Mouse (Mus musculus) neural tube, embryonic 15.5 days (tissue): ENCODE measurements around the gene Mrrf. TPM values are rescaled to one million over a fixed set of nuclear protein-coding genes. Genes with fewer than 3 reads are reported as not detected.

Experiments
- ATAC-seq: fragments of 200-750 bp; cut with Nextera tagmentation; 2 replicates; pipeline ENCODE4 v1.8.0; 2017; ENCODE audit warnings: mild to moderate bottlenecking, moderate TSS enrichment, moderate library complexity; ENCODE audit not compliant: low FRiP score
- H3K27ac ChIP-seq: fragments of 300-500 bp; sonication (generic); replicated peaks from 2 replicates; pipeline ENCODE4 v1.5.1; 2015; ENCODE audit warnings: mild to moderate bottlenecking, inconsistent platforms
- H3K27me3 ChIP-seq: fragments of 300-500 bp; sonication (generic); replicated peaks from 2 replicates; pipeline ENCODE4 v1.6.1; 2015; ENCODE audit warnings: inconsistent platforms
- H3K36me3 ChIP-seq: fragments of 300-500 bp; sonication (generic); 2 replicates; pipeline ENCODE4 v1.6.1; 2015; ENCODE audit warnings: inconsistent platforms
- H3K4me1 ChIP-seq: fragments of 300-500 bp; sonication (generic); 2 replicates; pipeline ENCODE4 v1.6.1; 2015; ENCODE audit warnings: inconsistent platforms
- H3K4me2 ChIP-seq: fragments of 300-500 bp; sonication (generic); 2 replicates; pipeline ENCODE4 v1.6.1; 2015; ENCODE audit warnings: inconsistent platforms, mild to moderate bottlenecking, moderate library complexity
- H3K4me3 ChIP-seq: fragments of 300-500 bp; sonication (generic); replicated peaks from 2 replicates; pipeline ENCODE4 v1.5.1; 2015; ENCODE audit warnings: mild to moderate bottlenecking, inconsistent platforms
- H3K9ac ChIP-seq: fragments of 300-500 bp; sonication (generic); replicated peaks from 2 replicates; pipeline ENCODE4 v1.6.1; 2015; ENCODE audit warnings: mild to moderate bottlenecking, inconsistent platforms
- H3K9me3 ChIP-seq: fragments of 300-500 bp; sonication (generic); replicated peaks from 2 replicates; pipeline ENCODE4 v1.6.1; 2016; ENCODE audit warnings: inconsistent platforms
- WGBS: fragments of 180-500 bp; shearing (Covaris S2); methylation state at CpG from one replicate; pipeline ENCODE4 v1.1.7; 2015; ENCODE audit warnings: mixed read lengths; 5-methylcytosine and 5-hydroxymethylcytosine counted together
- polyA plus RNA-seq: library from polyadenylated mRNA; unstranded; fragments of >200 nt; fragmentation: Nextera tagmentation; extraction: Ambion mirVana; gene quantifications from 2 replicates; pipeline ENCODE4 v1.2.1, GENCODE M21; 2015

Gene Mrrf
- polyA plus RNA-seq, 1 experiment from 2014 or later = 20.0 TPM

DNA sequence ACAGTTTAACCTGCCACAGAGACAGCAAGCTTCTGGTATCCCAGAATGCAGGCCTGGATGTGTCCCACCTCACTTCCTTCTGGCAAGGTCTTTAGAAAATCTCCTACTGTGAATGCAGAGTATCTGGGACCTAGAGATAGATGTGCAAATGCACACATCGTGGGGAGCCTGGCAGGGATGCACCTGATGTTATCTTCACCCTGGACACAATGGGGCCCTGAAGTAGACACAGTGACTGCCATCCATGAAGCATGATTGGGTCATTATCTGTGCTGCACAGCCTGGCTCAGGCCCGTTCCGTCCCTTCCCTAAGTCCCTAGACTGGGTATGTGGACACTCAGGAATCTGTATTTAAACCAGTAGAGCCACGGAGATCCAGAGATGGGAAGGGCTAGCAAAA, 68.4 kb downstream of the Mrrf start:
- H3K9ac ChIP-seq = no peak overlapping the region
- peaks cover 25% of the 10 kb centered on the region for H3K4me1 ChIP-seq
- no peaks in the 10 kb centered on the region for H3K9me3 ChIP-seq
- no peaks in the 10 kb centered on the region for H3K36me3 ChIP-seq
- no peak for ATAC-seq
- H3K4me2 ChIP-seq = no peak overlapping the region
- H3K27me3 ChIP-seq = peaks cover 45% of the 10 kb centered on the region
- no peak overlapping the region for H3K4me3 ChIP-seq
- WGBS = 53% methylated on average over 4 of the region's 4 CpGs
- H3K27ac ChIP-seq = no peak overlapping the region

DNA sequence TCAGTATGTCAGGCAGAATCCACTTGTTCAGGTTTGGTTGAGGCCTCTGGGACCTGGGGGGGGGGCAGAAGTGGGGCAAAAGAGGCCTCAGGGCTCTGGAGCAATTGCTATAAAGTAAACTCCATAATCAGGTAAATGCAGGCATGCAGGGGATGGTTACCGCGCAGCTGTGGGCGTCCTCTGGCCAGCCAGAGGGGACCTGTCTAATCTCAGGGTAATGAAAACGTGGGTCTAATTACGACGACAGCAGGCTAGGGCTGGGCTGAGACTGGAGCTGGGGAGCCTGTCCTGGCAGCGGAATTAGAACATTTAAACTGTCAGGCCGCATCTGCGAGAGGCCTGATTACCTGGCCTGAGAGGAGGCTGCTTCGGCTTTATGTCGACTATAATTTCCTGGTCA, 70.9 kb downstream of the Mrrf start:
- 51% methylated on average over 11 of the region's 11 CpGs for WGBS
- peaks cover 30% of the 10 kb centered on the region for H3K4me1 ChIP-seq
- no peak overlapping the region for H3K27ac ChIP-seq
- no peak overlapping the region for H3K4me2 ChIP-seq
- H3K27me3 ChIP-seq = peaks cover 45% of the 10 kb centered on the region
- no peaks in the 10 kb centered on the region for H3K36me3 ChIP-seq
- H3K9me3 ChIP-seq = no peaks in the 10 kb centered on the region
- no peak overlapping the region for H3K4me3 ChIP-seq
- no peak overlapping the region for H3K9ac ChIP-seq
- no peak for ATAC-seq

DNA sequence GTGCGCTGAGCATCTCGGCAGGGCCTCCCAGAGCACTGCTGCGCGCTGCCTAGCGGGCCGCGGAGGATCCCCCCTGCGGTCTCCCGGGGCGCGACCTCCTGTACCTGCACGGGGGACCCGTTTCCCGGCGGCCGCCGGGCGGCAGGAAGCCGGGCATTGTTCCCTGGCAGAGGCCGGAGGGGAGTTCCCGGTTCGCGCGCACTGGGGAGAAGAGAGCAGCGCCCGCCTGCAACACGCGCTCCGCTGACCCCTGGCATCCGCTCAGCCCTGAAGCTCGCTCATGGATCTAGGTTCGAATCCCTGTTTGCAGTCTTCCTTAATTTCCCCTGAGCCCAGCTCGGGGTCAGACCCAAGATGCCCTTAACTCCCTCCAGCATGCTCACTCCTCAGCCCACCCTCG, 74.6 kb downstream of the Mrrf start:
- no peaks in the 10 kb centered on the region for H3K36me3 ChIP-seq
- no peaks in the 10 kb centered on the region for H3K9me3 ChIP-seq
- H3K4me1 ChIP-seq = peaks cover 17% of the 10 kb centered on the region; the same call in 1 of the 2 replicates
- no peak overlapping the region for H3K27ac ChIP-seq
- 3% methylated on average over 28 of the region's 34 CpGs for WGBS
- peak overlapping the region; percentile 44 for H3K4me2 ChIP-seq
- no peak for ATAC-seq
- H3K9ac ChIP-seq = no peak overlapping the region
- peaks cover 44% of the 10 kb centered on the region for H3K27me3 ChIP-seq
- peak overlapping the region; percentile 18; the same call in 1 of the 2 replicates for H3K4me3 ChIP-seq

GRCm38 (mm10) chr2:36211785-36212184, 75.6 kb downstream of the Mrrf start:
- no peaks in the 10 kb centered on the region for H3K36me3 ChIP-seq
- H3K4me2 ChIP-seq = no peak overlapping the region
- H3K27ac ChIP-seq = no peak overlapping the region
- no peak overlapping the region for H3K9ac ChIP-seq
- H3K27me3 ChIP-seq = peaks cover 44% of the 10 kb centered on the region
- H3K4me3 ChIP-seq = no peak overlapping the region
- no peak for ATAC-seq
- no peaks in the 10 kb centered on the region for H3K9me3 ChIP-seq
- 19% methylated on average over 7 of the region's 7 CpGs for WGBS
- peaks cover 17% of the 10 kb centered on the region; the same call in 1 of the 2 replicates for H3K4me1 ChIP-seq

DNA sequence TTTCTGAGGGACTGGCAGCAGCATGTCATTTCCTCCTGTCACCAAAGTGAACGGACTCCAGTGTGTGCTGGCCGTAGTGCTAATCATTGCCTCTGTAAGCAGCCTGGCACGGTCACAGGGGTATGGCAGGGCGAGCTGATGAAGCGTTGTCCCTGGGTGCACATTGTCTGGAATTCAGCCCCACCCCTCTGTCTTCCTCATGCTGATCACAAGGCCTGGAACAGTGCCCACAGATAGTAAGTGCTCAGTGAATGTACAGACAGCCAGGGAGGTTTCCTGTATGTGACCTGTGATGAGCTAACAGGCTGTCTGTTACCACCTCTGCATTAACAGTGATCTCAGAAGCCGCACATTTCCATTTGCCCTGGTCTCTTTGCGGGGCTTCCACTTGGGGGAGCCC, 76.9 kb downstream of the Mrrf start:
- peaks cover 17% of the 10 kb centered on the region; the same call in 1 of the 2 replicates for H3K4me1 ChIP-seq
- peaks cover 44% of the 10 kb centered on the region for H3K27me3 ChIP-seq
- H3K27ac ChIP-seq = no peak overlapping the region
- H3K4me2 ChIP-seq = no peak overlapping the region
- no peaks in the 10 kb centered on the region for H3K36me3 ChIP-seq
- H3K4me3 ChIP-seq = no peak overlapping the region
- no peak overlapping the region for H3K9ac ChIP-seq
- H3K9me3 ChIP-seq = no peaks in the 10 kb centered on the region
- ATAC-seq = no peak
- 52% methylated on average over 7 of the region's 7 CpGs for WGBS

DNA sequence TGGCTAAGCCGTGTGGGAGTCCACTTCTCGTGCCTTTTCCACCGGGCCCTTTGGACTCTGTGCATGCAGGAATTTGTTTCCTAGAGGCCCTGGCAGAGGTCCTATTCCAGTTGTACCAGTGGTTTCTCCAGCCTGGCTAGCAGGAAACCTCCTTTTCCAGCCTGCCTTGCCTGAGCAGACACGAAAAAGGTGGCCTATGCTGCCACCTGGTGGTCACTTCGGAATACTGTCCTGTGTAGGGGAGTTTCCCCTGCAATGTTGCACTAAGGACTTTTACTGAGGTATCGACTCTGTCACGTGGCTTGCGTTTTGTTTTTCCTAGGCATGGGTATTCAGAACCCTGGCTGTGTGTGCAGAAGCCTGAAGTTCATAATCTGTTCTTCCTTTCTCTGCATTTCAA, 77.8 kb downstream of the Mrrf start:
- Histone ChIP-seq H3K9ac (no peak overlapping the region), H3K27ac (no peak overlapping the region), H3K4me2 (peak overlapping the region; percentile 32; the same call in 1 of the 2 replicates), H3K36me3 (no peaks in the 10 kb centered on the region), H3K4me1 (peaks cover 17% of the 10 kb centered on the region; the same call in 1 of the 2 replicates), H3K9me3 (no peaks in the 10 kb centered on the region), H3K4me3 (no peak overlapping the region), H3K27me3 (peaks cover 41% of the 10 kb centered on the region)
- WGBS = 13% methylated on average over 8 of the region's 8 CpGs
- peak; percentile 89 for ATAC-seq

GRCm38 (mm10) chr2:36214425-36214824, 78.2 kb downstream of the Mrrf start:
- H3K4me1 ChIP-seq = peaks cover 17% of the 10 kb centered on the region; the same call in 1 of the 2 replicates
- ATAC-seq = no peak
- no peaks in the 10 kb centered on the region for H3K9me3 ChIP-seq
- H3K27ac ChIP-seq = no peak overlapping the region
- no peak overlapping the region for H3K9ac ChIP-seq
- no peak overlapping the region for H3K4me3 ChIP-seq
- peak overlapping the region; percentile 32; the same call in 1 of the 2 replicates for H3K4me2 ChIP-seq
- no peaks in the 10 kb centered on the region for H3K36me3 ChIP-seq
- 68% methylated on average over 5 of the region's 5 CpGs for WGBS
- H3K27me3 ChIP-seq = peaks cover 37% of the 10 kb centered on the region

GRCm38 (mm10) chr2:36215203-36215739, 79.1 kb downstream of the Mrrf start:
- H3K27me3 ChIP-seq = peaks cover 29% of the 10 kb centered on the region
- H3K9me3 ChIP-seq = no peaks in the 10 kb centered on the region
- no peak for ATAC-seq
- WGBS = 96% methylated on average over 5 of the region's 5 CpGs
- no peak overlapping the region for H3K4me2 ChIP-seq
- no peaks in the 10 kb centered on the region for H3K36me3 ChIP-seq
- no peak overlapping the region for H3K9ac ChIP-seq
- H3K4me1 ChIP-seq = peaks cover 17% of the 10 kb centered on the region; the same call in 1 of the 2 replicates
- H3K27ac ChIP-seq = no peak overlapping the region
- no peak overlapping the region for H3K4me3 ChIP-seq

DNA sequence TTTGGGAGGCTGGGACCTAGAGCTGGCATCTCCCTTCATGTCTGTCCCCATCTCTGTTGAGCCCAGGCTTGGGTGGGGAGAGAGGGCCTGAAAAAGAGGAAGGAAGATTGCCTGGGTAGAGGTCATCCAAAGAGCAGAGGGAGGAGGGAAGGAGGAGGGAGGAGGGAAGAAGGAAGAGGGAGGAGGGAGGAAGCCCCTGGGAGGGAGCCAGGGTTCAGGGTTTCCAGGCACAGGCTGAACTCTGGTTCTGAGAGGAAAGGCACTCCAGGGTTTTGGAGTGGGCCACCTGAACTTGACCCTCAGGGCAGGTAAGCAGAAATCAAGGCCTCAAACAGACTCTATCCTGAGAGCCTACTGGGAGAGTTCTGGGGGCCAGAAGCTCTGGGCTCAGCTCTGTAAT, 80.4 kb downstream of the Mrrf start:
- no peak overlapping the region for H3K27ac ChIP-seq
- H3K4me3 ChIP-seq = no peak overlapping the region
- H3K27me3 ChIP-seq = peaks cover 16% of the 10 kb centered on the region
- no peak for ATAC-seq
- H3K36me3 ChIP-seq = no peaks in the 10 kb centered on the region
- no peak overlapping the region for H3K4me2 ChIP-seq
- 0 out of 2 replicates have a peak, but pooled peaks cover 9% of the 10 kb centered on the region for H3K4me1 ChIP-seq
- no peak overlapping the region for H3K9ac ChIP-seq
- H3K9me3 ChIP-seq = no peaks in the 10 kb centered on the region

DNA sequence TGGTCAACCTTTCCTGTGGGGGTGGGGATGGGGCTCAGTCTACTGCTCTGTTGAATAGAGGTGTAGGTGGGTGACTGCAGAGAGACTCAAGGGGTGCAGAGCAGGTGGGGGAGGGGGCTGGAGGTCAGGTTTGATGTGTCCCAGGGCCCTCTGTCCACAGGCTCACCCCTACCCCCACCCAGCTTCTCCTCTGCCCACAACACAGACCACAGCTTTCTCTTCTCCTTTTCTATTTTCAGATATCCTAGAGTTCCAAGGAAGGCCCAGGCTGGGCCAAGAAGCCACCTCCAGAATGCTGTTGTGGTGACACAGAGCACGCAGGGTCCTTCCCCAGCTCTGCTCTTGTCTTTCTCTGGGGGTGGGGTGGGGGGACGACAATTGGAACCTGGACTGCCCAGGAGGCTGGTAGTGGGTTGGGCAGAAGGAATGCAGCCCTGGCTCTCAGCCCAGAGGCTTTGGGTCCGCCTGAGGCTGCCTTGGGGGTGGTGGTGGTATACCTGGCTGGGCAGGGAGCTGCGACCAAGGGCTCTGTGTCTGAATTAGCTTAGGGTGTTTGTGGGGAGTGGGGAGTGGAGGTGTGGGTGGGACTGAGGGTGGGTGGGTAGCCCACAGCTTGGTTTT, 80.9 kb downstream of the Mrrf start:
- Histone ChIP-seq H3K4me3 (no peak overlapping the region), H3K9ac (no peak overlapping the region), H3K9me3 (no peaks in the 10 kb centered on the region), H3K36me3 (no peaks in the 10 kb centered on the region), H3K27ac (no peak overlapping the region), H3K4me2 (no peak overlapping the region), H3K27me3 (peaks cover 11% of the 10 kb centered on the region), H3K4me1 (0 out of 2 replicates have a peak, but pooled peaks cover 9% of the 10 kb centered on the region)
- no peak for ATAC-seq
- 61% methylated on average over 4 of the region's 4 CpGs for WGBS

- Histone ChIP-seq H3K27me3 (0 out of 2 replicates have a peak, but pooled peaks cover 5% of the 10 kb centered on the region), H3K9ac (no peak overlapping the region), H3K4me3 (no peak overlapping the region), H3K4me1 (0 out of 2 replicates have a peak, but pooled peaks cover 9% of the 10 kb centered on the region), H3K27ac (no peak overlapping the region), H3K4me2 (no peak overlapping the region), H3K9me3 (no peaks in the 10 kb centered on the region), H3K36me3 (no peaks in the 10 kb centered on the region)
- WGBS = 57% methylated on average over 5 of the region's 5 CpGs
- ATAC-seq = no peak
Observed at GRCm38 (mm10) chr2:36217692-36218233, 81.6 kb downstream of the Mrrf start.

GRCm38 (mm10) chr2:36220106-36220505, 83.9 kb downstream of the Mrrf start:
- H3K4me1 ChIP-seq = no peaks in the 10 kb centered on the region
- H3K27ac ChIP-seq = no peak overlapping the region
- no peaks in the 10 kb centered on the region for H3K36me3 ChIP-seq
- H3K4me3 ChIP-seq = no peak overlapping the region
- no peak overlapping the region for H3K9ac ChIP-seq
- H3K27me3 ChIP-seq = 0 out of 2 replicates have a peak, but pooled peaks cover 3% of the 10 kb centered on the region
- no peak for ATAC-seq
- H3K4me2 ChIP-seq = no peak overlapping the region
- H3K9me3 ChIP-seq = no peaks in the 10 kb centered on the region
- 95% methylated on average over 8 of the region's 8 CpGs for WGBS
